Mouse (Mus musculus): ENCODE measurements around the gene Rchy1. TPM values are rescaled to one million over a fixed set of nuclear protein-coding genes. Genes with fewer than 3 reads are reported as not detected.
A peak's percentile ranks its signal among the peaks of the same experiment; 100 is the strongest.
"Not testable (repeated sequence)": the region's sequence is repeated elsewhere in the genome, so short reads cannot be mapped to it uniquely, and the experiment has no call there.

The Rchy1 gene
- total RNA-seq, 1 experiment from 2014 or later: 157 TPM

GRCm38 (mm10) chr5:91962259-91962638 is 619 bp downstream of the Rchy1 start:
- peak; percentile 70 for ATAC-seq (ENCODE audit: extremely low read depth, insufficient number of reproducible peaks, low FRiP score, poor library complexity, severe bottlenecking)

GRCm38 (mm10) chr5:91961370-91961769 is 1.5 kb downstream of the Rchy1 start:
- peak; percentile 55 for ATAC-seq (ENCODE audit: extremely low read depth, insufficient number of reproducible peaks, low FRiP score, poor library complexity, severe bottlenecking)

- no peak for ATAC-seq (ENCODE audit: extremely low read depth, insufficient number of reproducible peaks, low FRiP score, poor library complexity, severe bottlenecking)
Observed at GRCm38 (mm10) chr5:91960606-91961254, 2.1 kb downstream of the Rchy1 start.

- ATAC-seq (ENCODE audit: extremely low read depth, insufficient number of reproducible peaks, low FRiP score, poor library complexity, severe bottlenecking): no peak
Observed at GRCm38 (mm10) chr5:91959986-91960385, 2.9 kb downstream of the Rchy1 start.

GRCm38 (mm10) chr5:91959096-91959495 is 3.8 kb downstream of the Rchy1 start:
- no peak for ATAC-seq (ENCODE audit: extremely low read depth, insufficient number of reproducible peaks, low FRiP score, poor library complexity, severe bottlenecking)

GRCm38 (mm10) chr5:91956991-91957760 is 5.7 kb downstream of the Rchy1 start:
- no peak for ATAC-seq (ENCODE audit: extremely low read depth, insufficient number of reproducible peaks, low FRiP score, poor library complexity, severe bottlenecking)

- ATAC-seq (ENCODE audit: extremely low read depth, insufficient number of reproducible peaks, low FRiP score, poor library complexity, severe bottlenecking): no peak
Observed at GRCm38 (mm10) chr5:91951404-91951803, 11.5 kb downstream of the Rchy1 start.

GRCm38 (mm10) chr5:91949441-91949840 is 13.4 kb downstream of the Rchy1 start:
- ATAC-seq (ENCODE audit: extremely low read depth, insufficient number of reproducible peaks, low FRiP score, poor library complexity, severe bottlenecking): no peak

- ATAC-seq (ENCODE audit: extremely low read depth, insufficient number of reproducible peaks, low FRiP score, poor library complexity, severe bottlenecking): no peak
Observed at GRCm38 (mm10) chr5:91947008-91947407, 15.9 kb downstream of the Rchy1 start.

GRCm38 (mm10) chr5:91945609-91946008 is 17.3 kb downstream of the Rchy1 start:
- not testable (repeated sequence) for ATAC-seq (ENCODE audit: extremely low read depth, insufficient number of reproducible peaks, low FRiP score, poor library complexity, severe bottlenecking)

GRCm38 (mm10) chr5:91913231-91913630 is 49.6 kb downstream of the Rchy1 start:
- ATAC-seq (ENCODE audit: extremely low read depth, insufficient number of reproducible peaks, low FRiP score, poor library complexity, severe bottlenecking): no peak

- ATAC-seq (ENCODE audit: extremely low read depth, insufficient number of reproducible peaks, low FRiP score, poor library complexity, severe bottlenecking): no peak
Observed at GRCm38 (mm10) chr5:91911384-91912106, 51.3 kb downstream of the Rchy1 start.

GRCm38 (mm10) chr5:91910616-91911015 is 52.3 kb downstream of the Rchy1 start:
- no peak for ATAC-seq (ENCODE audit: extremely low read depth, insufficient number of reproducible peaks, low FRiP score, poor library complexity, severe bottlenecking)

GRCm38 (mm10) chr5:91909010-91909620 is 53.8 kb downstream of the Rchy1 start:
- no peak for ATAC-seq (ENCODE audit: extremely low read depth, insufficient number of reproducible peaks, low FRiP score, poor library complexity, severe bottlenecking)

Other genes with a start within 250 kb of the Rchy1 start
- 0.86 TPM in 1 of 2 replicates, not detected in the other for gene Odaph, start 24.4 kb upstream of the Rchy1 start, total RNA-seq (2017)
- gene Cdkl2, start 80.8 kb upstream of the Rchy1 start, total RNA-seq (2017): 0.25 and 1.3 TPM in 2 replicates
- 117 and 139 TPM in 2 replicates for gene G3bp2, start 120.7 kb upstream of the Rchy1 start, total RNA-seq (2017)
- 29.8 and 30.3 TPM in 2 replicates for gene Uso1, start 174.9 kb upstream of the Rchy1 start, total RNA-seq (2017)

All from neutrophil, adult 5-6 weeks (primary cell).